Mouse (Mus musculus) G1E-ER4 (cell line): ENCODE measurements around the gene Orc6. TPM values are rescaled to one million over a fixed set of nuclear protein-coding genes. Genes with fewer than 3 reads are reported as not detected.

ENCODE experiments used
- GATA1 ChIP-seq: IDR thresholded peaks from one replicate; pipeline ENCODE4 v1.8.0; 2012; ENCODE audit warnings: low read length, inconsistent platforms
- polyA plus RNA-seq: library from polyadenylated mRNA; stranded (reverse); fragments of >175 nt; gene quantifications from 2 replicates; pipeline ENCODE4 v1.2.3, GENCODE M21; 2012

Gene Orc6
- polyA plus RNA-seq, 1 experiment: 4.5 TPM

DNA sequence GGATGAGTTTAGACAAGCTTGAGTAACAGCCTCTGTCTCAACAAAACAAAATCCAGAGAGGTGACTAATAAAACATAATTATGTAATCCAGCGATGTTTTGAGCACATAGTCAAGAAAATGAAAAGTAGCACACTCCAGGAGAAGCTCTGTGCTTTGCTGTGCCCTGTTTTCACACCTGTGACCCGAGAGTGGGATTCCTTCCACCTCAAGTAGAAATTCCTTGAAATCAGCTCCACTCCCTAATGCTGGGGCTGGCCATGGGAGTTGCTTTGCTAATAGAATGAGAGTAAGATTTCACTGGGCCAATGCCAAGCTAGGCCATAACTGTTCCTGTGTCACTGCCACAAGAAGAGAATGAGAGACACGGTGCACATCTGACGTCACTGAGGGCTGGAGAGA, 38.2 kb downstream of the Orc6 start:
- no peak for TF ChIP-seq GATA1

DNA sequence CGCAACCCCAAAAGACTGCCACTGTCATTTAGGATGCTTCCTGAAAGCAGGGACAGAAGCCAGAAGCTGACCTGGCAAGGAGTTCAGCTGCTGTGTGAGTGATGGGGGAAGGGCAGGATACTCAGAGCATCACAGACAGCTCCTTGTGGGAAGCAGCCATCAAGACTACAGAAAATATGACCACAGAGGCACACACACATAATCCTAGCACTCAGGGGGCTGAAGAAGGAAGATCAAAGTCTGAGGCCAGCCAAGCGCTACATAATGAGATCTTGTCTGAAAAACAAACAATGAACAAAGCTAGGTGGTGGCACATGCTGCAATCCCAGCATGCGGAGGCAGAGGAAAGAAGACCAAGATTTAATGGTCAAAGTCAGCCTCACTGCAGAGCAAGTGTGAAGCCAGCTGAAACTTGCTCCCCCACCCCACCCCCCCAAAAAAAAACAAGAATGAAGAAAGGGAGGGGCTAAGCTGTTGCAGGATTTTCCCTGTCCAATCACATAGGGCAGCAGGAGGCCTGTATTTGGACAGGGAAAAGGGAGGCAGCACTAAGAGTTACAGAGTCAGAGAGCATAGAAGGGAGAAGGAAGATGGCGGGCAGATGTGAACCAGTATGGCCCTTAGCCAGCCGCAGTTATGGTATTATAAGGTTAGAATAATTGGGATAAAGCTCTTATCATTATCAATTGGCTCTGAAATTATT, 40.6 kb downstream of the Orc6 start:
- TF ChIP-seq GATA1: no peak

DNA sequence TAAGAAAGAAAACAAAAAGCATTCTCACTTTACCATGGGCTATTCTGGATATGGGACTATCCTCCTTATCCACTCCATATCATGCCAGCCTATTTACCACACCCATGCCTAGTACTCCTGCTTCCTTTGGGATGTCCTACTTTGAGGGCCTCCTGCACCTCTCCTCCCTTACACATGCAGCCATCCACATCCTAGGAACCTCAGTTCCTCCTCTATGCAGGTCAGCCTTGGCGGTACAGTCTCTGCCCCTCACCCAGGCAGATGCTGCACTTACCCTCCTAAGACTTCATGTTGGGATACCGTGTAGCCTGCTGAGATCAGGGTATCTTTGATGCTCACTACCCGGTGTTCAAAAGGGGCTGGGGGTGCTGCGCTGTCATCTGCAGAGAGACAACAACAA, 53.9 kb downstream of the Orc6 start:
- no peak for TF ChIP-seq GATA1

Other genes starting within 250 kb of the Orc6 start
- gene Fbxw9, start 239.6 kb upstream of the Orc6 start, polyA plus RNA-seq: 24.7 and 27.7 TPM in 2 replicates
- gene Gm5741, start 231.7 kb upstream of the Orc6 start, polyA plus RNA-seq: 1.1 and 1.3 TPM in 2 replicates
- gene Dhps, start 227.9 kb upstream of the Orc6 start, polyA plus RNA-seq: 35.9 and 40.4 TPM in 2 replicates
- gene Wdr83os, start 218.9 kb upstream of the Orc6 start, polyA plus RNA-seq: 4.1 and 22.5 TPM in 2 replicates
- 18.1 and 45.7 TPM in 2 replicates for gene Wdr83, start 218.3 kb upstream of the Orc6 start, polyA plus RNA-seq
- 9.5 and 11.4 TPM in 2 replicates for gene Man2b1, start 216.4 kb upstream of the Orc6 start, polyA plus RNA-seq
- not detected in 2 replicates for gene Zfp791, start 176.5 kb upstream of the Orc6 start, polyA plus RNA-seq
- gene Cks1brt, start 147.7 kb upstream of the Orc6 start, polyA plus RNA-seq: not detected in 2 replicates
- gene Olfr371, start 73.6 kb upstream of the Orc6 start, polyA plus RNA-seq: not detected in 2 replicates
- gene Vps35, start 170 bp downstream of the Orc6 start, polyA plus RNA-seq: 3.8 and 6.0 TPM in 2 replicates
- gene Mylk3, start 86.7 kb downstream of the Orc6 start, polyA plus RNA-seq: 40.7 and 82.3 TPM in 2 replicates
- 34.7 and 41.9 TPM in 2 replicates for gene 4921524J17Rik, start 133.2 kb downstream of the Orc6 start, polyA plus RNA-seq
- gene Gpt2, start 192.9 kb downstream of the Orc6 start, polyA plus RNA-seq: not detected in 2 replicates